Mouse (Mus musculus) inflammation-experienced regulatory T-cells, adult 6 months (primary cell): ENCODE measurements around the gene Tnc. TPM values are rescaled to one million over a fixed set of nuclear protein-coding genes. Genes with fewer than 3 reads are reported as not detected.

ENCODE experiments used
- ATAC-seq: one replicate; pipeline ENCODE4 v1.8.0; 2017
- polyA plus RNA-seq, 3 experiments: library from polyadenylated mRNA; unstranded; fragments of 100-300 nt; shearing (Covaris generic); gene quantifications; one replicate each; pipeline ENCODE4 v1.2.1; 2017

Tnc gene
- 1 to 10 TPM in 1 of 3 experiments, under 1 TPM in 2; 0.25 to 1.3 (median 0.41) TPM for polyA plus RNA-seq

DNA sequence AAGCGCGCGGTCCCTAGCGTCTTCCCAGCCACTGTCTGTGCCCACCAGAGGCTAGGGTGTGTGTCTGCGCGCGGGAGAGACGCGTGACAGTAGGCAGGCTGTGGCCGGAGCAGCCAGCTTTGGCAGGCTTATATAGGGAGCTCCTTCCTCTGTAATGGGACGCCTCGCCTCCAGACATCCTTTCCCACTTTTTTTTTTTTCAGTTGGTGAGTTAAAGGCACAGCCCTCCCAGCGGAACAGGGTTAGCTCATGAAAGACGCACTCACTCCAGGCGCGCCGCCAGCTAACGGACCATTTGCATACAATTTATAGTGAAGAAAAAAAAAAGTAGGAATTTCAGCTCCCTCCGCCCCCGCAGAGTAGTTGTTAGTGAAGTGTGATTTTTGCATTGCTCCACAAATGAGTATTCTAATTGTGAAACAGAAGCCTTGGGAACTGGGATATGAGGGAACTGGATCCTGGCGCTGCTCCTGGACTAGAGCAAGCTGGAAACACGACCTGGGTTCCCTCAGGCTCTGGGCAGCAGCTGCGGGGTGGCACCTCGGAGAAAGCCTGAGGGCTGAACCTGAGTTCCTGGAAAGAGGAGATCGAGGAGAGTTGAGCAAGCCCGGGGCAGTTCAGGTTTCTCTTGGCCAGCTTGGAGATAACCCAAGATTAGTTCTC lies at the start of gene Tnc:
Tnc (minus strand) TSS at position 185 of the 663 bp plus-strand sequence.
- no peak for ATAC-seq

DNA sequence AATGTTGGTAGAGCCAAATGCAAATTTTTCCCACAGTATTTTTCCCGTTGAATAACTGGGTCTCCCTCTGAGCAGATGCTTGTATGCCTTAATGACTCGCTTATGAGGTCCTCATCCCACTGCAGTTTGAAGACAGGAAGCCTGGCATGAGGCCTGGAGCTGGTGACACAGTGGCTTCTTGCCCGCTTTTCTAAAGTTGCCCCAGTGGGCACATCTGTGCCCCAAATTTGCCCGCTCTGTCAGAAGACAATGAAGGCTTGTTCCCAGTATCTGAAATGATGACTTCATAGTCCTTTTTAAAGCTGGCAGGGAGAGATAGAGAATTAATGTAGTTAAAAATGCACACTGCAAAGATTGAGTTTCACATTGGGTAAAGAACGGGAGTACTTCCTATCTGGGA lies 47.4 kb upstream of the Tnc start:
- ATAC-seq = no peak

DNA sequence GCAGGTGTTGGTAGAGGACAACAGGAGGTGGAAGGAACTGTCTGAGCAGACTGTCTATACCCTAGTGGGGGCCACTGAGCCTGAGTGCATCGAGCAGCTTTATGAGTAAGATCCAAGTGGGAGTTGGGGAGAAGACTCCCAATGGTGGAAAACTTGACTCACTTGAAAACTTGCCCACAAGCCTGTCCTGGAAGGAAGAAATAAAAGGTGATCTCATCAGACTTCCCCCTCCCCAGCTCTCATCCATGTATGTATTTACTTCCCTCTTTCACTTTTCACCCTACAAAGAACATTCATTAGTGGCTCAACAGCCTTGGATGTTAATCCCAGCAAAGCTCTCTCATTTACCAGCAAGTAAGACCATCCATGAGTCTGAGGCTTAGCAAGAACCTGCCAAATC lies 46.0 kb upstream of the Tnc start:
- ATAC-seq = no peak

DNA sequence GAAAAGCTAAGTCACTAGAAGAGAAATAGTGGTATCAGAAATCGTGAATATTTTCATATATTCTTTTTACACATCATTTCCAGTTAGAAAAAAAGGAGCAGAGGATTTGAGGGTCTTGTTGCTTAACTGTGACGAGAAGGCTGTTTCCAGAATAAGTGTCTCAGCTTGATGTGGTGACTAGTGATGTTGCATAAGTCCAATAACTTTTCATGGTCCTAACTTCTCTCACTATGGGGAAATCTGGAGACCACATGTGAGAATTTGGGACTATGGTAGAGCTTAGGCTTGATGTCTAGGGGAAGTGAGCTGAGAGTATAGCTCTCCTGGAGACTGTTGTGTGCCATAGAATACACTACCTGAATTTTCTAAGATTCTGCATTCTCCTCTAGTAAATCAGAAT lies 42.6 kb upstream of the Tnc start:
- no peak for ATAC-seq

DNA sequence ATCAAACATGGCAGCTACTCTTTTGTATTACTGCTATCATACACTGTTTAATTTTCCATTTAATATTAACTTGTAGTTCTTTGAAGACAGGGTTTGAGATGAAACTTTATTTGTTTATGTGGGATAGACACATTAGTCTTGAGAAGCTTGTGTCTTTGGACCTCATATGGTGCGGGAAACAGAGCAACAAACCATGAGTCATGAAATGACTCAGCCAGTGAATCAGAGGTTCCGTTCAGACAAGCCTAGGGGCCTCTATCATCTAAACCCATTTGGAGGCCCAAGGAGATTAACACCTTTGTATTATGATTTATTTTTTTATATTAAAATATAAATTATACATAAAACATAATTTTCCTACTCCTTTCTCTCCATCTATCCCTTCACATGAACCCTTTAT lies 40.9 kb upstream of the Tnc start:
- ATAC-seq = no peak

DNA sequence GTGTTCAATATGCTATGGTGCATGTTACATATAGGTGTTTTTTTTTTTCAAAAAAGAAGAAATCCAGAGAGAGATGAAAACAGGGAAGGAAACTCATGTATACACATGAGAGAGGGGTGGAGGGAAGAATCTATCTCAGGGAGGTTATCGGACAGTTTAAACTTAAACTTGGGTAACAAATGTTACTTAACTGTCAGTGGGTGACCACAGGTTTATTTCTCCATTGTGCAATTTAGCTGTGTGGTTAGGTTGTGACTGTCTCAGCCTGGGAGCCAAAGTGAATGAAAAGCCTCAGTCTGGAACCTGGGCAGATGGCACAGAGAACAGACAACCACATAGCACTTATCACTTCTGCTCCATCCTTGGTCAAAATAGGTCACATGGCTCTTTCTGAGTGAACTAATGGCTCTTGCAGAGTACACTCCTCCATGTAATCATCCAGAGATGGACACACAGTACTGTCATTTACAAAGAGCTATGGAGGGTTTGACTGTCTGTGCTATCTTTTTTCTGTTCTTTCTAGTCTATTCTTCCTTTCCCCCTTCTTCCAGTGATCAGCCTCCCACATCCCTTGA lies 39.3 kb upstream of the Tnc start:
- ATAC-seq = no peak

DNA sequence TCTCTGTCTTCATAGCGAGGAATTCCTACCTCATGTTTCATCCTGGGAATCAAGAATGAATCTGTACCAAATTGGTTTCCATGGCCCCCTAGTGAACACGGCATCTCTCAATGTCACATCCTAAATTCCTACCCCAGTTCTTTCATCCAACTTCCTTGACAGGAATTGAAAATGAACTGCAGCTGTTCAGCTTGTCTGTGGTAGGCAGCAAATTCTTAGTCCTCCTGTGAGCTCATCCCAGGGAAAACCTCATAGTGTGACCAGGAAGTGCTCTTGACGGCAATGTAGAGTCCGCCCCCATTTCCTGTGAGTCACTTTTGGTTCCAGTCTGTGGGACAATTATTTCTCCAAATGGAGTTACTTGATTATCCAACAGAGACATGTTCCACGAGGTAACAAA lies 37.0 kb upstream of the Tnc start:
- ATAC-seq = no peak

DNA sequence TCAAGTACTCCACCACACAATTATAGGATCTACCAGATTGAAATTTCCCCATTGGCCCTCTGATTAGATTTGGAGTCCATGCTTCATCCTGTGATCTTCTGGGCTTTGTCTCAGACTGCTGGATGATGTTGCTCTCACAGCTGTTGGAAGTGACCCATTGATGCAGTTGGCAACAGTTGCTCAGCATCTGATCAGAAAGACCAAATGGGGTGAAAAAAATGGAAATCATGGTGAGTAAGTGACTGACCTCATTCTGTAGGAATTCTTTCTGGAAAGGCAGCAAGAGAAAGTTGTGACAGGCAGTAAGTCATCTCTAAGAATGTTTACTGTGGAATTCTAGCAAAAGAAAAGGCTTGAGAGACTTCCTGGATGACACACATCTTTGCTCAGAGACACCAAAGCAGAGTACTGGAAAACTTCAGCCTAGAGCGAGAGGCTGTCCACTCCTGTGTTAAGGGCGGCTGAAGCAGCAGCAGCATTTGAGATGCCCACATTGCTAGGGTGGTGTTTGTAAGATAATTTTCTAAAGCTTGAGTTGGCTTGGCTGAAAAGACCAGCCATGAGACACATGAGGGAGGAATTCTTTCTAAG lies 31.3 kb upstream of the Tnc start:
- no peak for ATAC-seq

DNA sequence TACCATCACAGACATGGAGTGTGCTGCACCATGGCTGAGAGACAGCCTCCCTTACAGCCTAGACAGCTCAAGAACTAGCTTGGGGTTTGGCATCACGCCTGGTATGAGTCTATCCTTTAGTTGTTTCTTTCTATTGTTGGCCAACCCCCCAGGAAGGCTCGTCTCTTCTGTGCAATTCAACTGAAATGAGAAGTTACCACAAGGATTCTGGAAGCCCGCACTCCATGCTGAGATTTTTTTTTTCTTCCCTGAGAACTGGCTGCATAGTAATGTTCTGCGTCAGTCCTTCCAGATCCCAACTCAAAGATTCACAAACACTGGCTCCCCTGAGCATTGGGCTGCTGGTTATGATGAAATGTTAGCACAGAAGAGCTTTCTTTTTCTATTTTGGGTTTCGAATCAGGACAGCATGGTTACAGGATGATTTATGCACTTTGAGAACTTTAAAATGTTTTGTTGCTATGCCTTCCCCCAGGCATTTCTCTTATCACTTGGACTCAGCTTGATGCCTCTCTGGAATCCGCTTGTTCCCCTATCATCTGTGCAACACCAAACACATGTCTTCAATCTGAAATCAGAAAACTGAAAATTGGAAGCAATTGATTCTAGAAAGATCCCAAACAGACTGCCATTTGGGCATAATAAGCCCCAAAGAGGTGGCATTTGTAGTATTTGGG lies 29.7 kb upstream of the Tnc start:
- no peak for ATAC-seq

DNA sequence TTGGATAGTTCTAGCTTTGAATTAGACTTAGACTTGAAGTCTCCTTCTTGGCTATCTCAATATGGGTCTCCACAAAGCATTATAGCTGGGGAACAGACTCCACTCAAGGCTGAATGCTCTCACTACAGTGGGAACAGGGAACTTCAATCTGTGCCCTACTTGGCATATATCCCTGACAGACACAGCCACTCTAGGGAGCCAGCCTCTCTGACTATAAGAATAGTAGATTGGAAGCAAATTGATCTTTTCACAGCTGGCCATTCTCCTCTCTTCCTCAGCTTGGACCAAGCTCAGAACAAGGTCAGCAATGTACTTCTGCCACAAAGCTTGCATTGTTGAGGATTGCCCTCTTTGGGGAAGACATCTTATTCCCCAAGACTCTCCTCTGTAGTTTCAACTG lies 27.9 kb upstream of the Tnc start:
- ATAC-seq = no peak

DNA sequence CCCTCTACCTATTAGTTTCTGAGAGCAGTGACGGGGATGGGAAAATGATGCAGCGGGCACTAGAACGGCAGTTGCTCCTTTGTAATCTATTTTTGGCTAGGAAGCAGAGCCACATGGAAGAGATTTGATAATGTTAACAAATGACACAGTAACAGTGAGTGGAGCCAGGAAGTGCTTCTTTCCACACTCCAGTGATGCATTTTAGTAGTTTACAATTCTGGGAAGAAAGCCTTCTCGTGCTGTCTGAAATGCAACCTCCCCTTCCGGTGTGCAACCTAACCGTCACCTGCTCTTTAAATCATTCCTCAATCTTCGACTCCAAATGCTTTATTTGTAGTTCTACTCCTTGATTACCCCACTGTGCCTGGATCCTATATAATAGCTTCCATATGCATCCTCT lies 20.6 kb upstream of the Tnc start:
- ATAC-seq = no peak

DNA sequence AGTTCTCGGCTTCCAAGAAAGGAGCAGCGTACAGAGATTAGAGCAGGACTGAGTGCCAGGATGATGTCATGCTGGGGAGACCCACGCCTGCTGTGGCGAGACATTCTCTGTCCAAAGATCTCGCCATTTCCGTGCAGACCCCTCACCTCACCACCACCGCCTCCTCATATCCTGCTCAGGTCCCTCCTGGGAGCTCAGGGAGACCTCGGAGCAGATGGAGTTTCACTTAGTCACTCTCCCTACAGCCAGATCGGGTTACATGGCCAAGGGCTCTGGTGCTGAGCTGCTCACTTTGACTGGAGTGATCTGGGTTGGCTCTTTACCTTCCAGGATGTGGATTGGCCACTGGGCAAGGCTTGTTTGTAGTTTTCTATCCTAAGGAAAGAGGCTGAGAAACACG lies 18.5 kb upstream of the Tnc start:
- no peak for ATAC-seq

DNA sequence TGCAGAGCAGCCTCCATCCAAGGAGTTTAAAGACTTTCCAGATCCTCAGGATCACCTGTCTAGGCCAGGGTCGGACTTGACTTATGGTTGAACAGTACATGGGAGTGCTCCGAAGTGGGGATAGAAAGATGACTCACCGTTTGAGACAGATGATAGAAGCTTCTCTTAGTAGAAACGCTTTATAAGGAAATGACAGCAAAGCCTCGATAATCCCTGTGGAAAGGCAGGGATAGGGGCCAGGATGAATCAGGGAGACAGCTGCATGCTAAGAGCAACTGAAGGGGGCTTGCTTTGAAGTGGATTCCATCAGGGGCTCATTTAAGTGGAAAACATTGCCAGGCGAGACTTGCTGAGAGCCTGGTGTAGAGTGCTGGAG lies 12.0 kb upstream of the Tnc start:
- no peak for ATAC-seq

DNA sequence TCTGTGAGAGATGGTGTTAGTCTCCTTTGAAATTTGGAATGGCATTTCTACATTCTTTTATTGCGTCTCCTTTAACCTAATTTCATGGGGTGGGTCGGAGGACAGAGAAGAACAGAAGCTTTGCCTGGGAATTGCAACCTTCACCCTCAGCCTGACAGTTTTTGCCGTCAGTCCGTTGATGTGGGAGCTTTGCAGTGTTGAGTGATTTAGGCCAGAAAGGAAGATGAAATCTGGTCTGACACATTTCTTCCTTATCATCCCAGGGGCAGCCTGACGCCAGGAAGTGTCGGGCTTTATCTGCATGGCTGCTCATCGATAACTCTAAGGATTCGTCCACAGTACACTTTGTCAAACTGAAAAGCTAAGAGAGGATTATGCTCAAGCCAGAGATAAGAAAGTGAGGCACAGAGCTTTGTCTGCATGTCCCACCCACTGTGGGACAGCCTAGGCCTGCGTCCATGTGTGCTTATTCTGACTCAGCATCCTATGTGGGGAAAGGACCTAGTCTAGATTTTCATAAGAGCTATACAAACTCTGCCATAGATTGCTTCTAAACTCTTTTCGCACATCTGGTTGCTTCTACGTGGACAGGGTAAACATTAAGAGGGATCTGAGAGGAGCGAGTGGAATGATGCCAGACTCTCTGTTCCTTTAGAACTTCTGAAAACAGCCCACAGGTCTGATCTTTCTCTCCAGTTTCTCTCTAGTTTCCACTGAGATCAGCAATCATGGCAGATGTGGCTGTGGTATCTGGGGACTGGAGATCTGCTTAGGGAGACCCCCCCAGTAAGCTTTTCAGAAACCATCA lies 11.4 kb upstream of the Tnc start:
- no peak for ATAC-seq

DNA sequence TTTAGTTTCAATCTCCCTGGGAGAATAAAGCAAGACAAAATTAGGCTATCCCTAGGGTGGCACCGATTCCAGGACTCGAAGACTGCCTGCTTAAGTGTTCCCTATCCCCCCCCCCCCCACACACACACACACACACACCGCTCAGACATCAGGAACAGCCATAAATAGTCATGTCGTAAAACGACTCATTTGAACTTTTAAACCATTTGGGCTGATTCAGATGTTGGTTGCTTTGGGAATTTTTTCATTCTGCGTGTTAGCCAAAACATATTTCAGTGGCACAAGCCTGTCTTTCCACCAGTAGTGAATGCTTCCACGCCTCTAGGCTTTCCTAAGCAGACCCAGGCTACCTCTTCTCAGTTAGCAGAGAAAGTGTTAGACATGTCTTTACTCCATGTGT lies 1.4 kb upstream of the Tnc start:
- ATAC-seq = no peak

DNA sequence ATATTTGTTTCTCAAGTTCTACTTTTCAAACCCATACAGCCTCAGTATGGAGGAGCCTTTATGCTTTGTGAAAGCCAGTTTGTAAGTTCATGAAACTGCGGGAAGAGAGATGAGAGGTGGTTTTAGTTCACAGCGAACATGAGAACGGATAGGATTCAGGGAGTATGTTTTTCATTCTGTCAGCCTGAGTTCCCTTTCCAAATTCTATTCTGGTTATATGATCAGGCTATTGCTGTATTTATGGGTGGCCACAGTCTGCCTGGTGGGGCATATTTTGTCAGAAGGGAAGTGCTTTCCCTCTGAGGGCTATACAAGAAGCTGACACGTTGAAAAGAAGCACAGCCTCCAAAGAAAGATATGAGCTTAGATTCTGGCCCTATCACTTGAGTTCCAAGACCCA lies 2.9 kb downstream of the Tnc start:
- no peak for ATAC-seq

DNA sequence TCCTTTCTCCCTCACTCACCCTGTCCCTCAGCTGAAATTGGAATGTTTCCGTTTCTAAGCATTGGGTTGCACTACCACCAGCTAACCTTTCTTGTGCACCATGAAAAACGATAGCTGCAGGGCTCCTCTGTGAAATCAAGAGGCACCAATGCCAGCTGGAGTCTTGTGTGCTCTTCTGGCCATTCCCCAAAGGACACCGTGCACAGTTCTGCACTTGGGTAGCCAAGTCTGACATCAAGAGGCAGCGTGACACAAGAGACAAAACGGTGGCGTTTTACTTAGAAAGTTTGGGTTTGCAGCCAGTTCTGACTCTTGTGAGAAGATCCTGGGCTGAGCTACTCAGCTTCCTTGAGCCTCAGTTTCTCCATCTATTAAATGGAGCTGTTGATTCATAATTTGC lies 3.4 kb downstream of the Tnc start:
- ATAC-seq = no peak

DNA sequence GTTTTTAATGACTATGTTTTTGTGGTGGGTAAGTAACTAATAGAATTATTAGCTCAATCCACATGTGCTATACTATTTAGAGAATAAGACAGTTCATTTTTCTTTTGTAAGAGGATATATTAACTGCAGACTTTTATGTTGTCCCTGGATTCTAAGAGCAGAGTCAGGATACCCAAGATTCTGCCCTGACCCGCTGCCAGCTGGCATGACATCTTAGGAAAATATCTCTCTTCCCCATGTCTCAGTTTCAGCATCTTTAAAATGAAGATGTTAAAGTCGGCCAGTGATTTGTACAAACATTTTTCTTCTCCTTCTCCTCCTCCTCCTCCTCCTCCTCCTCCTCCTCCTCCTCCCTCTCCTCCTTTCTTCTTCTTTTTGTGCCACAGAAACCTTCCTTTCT lies 7.7 kb downstream of the Tnc start:
- no peak for ATAC-seq

DNA sequence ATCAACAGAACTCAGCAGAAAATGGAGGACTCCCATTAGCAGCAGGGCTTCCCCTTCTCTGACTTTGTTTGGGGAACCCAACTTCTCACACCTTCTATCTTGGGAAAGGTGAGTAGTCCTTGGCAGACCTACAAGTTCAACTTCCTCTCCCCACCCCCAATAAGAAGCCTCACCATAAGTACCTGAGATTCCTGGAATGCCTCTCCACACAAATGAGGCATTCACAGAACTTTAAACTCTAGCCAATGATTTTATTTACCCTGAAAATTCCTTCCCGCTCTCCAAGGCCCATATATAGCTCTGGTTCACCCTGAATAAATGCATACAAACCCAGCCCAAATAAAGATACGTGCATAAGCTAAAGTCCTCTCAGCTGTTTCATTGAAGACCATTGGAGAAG lies 9.3 kb downstream of the Tnc start:
- ATAC-seq = no peak

DNA sequence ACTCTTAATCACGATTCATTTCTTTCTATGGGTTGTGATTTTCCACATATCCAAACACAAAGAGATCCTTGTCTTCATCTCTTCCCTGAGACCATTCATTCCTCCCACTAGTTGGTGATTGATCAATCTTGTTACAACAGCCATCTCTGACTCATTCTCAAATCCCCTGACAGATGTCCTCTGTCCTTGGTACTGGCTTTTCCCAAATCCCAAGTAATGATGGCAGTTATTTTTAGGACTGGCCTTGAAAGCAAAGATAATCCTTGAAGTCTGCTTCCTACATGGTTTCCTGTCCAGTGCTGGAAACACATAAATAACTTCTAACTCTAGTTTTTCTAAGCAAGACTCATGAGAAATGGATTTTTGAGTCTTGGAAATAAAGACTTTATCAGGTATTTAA lies 12.1 kb downstream of the Tnc start:
- no peak for ATAC-seq

DNA sequence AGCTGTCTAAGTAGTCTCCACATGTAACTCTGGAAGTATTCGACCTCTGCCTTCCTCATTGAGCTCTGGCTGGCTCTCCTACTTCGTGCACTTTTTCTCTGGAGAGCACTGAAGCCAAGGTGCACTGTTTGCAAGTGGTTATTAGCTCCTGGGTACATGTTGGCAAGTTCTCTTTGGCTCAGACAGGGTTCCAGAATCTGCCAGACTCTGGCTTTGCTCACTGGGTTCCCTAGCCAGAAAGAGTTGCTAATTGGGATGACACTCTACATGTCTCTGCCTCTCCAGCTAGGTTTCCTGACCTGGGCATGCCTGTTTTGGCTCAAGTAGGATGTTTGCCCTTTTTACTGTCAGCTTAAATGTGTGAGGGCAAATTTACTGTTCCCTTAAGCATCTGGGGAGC lies 13.6 kb downstream of the Tnc start:
- no peak for ATAC-seq

DNA sequence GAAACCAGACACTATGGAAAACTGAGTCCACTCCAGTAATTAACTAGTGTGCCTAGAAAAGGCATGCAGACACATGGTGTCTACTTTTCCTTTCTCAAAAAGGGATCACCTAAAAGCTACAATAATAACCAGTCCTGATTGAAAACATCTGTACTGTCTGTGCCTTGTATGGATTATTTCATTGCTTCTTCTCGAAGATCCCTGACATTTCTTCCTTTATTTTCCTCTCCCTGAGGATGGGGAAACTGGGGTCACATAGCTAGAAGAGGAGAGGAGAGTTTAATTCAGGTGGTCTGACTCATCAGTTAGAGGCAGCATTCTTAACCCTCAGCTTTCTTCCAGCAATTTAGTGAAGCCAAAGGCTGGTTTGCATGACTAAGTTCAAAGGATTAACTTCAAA lies 17.3 kb downstream of the Tnc start:
- ATAC-seq = no peak

DNA sequence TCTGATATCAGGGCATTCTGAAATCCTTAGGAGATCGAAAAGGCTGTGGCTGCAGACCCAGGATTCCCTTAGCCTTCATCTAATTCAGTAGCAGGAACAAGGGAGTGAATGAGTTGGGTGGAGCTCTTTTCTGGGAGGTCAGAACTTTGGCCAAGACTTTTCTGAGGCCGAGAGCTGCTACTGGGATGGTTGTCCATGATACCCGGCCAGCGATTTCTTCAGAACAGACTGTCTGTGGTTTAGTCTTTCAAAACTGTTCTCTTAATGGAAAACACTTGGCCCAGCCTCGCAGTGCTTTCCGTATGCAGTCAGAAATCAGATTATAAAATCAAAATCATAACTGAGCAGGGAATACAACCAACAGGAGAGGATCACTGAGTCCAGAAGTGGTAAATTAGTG lies 21.2 kb downstream of the Tnc start:
- no peak for ATAC-seq
